Mouse (Mus musculus) R1 (cell line): ENCODE measurements around the gene Sucnr1.

ENCODE experiments used
- DNase-seq: peaks from one replicate; pipeline ENCODE4 v3.0.0-alpha.2; 2018; ENCODE audit warnings: low read depth, low spot score

Gene Sucnr1

GRCm38 (mm10) chr3:60081648-60082047 lies at the start of gene Sucnr1:
Gene Sucnr1 (plus strand): TSS chr3:60081869.
- DNase-seq: no peak

DNA sequence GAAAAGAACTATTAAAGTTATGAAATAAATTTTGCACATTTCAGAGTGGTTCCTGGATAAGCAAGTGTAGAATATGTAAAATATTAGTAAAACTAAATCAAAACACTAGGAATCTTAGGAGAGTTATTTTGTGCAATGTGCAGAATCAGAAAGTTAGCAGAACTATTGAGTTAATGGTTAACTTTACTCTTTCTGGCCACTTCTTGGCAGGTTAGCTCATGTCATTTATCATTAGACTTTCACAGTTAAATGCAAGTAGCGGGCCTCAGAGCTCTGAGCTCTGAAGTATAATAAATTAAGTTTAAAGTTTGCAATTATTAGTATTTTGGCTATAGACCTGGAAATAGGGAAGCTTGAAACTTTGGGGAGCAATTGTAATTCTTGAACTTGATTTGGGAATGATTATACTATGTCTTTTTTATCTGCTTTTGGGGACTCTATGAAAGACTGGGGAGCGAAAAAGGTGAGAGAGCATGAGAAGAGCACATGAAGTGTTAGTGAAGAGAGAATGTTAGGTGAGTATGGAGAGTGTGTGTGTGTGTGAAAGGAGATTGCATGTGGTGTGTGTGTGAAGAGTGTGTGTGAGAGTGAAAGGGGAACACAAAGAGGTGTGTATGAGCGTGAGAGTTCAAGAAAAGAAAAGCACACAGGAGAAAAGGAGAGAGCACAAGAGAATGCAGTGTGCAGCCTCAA lies 35.3 kb upstream of the Sucnr1 start:
- DNase-seq: no peak

DNA sequence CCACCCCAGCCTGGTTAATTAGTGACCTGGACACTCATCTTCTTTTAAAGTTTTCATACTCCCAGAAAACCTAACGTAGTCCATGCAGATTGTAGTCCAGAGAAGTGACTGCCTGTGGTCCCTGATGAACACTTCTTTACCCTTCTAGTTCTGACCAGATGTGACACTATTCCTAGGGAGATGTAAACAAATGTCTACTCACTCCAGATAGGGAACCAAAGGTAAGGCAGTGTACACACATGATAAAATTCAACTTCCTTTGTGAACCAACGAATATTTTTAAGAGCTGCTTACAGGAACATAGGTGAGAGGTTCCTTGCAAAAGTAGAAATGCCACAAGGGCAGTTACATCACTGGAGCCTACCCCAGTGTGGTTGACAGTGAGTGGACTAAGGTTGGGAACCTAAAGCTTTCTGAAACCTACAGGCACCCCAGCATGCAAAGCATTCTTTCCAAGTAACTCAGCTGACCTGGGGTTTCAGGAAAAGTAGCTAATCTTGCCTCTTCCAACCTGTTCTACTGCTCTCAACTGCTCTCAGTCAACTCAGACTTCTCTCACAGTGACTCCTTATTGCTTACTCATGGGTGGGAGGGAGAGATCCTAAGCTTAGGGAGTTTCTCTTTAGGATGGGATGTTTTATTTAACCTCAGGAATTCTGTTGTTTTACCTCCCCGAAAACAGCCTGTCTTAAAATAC lies 28.3 kb upstream of the Sucnr1 start:
- no peak for DNase-seq

DNA sequence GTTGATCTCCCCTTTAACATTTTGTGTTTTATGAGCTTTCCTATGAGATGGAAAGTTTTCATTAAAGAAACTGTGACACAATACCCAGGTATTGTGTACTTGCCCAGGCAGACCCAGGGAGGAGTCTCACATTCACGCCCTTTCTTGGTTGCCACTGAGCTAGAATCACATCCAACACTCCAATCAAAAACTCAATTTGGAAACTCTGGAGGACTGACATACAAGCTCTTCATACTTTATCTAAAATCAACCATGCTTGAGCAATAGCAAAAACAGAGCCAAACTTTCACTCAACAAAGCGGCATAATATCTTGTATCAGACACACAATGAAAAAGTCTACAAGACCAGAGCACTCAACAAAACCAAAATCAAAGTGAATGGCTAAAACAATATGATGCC lies 27.7 kb upstream of the Sucnr1 start:
- no peak for DNase-seq

DNA sequence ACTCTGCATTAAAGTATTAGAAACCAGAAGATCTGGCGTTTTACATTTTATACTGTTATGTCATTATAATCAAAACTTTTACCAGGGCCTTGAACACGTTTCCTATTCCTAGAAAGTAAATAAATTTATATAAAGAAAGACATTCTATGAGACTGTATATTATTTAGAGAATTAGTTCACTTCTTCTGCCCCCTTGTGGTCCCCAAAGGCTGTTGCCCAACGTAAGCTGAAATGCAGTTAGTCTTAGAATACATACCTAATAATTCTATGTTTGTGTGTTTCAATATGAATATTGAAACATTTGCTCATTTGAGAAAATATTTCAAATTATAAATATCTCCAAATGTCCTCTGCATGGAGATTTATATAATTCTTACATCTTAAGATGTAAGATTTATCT lies 25.2 kb upstream of the Sucnr1 start:
- DNase-seq: peak; percentile 18

DNA sequence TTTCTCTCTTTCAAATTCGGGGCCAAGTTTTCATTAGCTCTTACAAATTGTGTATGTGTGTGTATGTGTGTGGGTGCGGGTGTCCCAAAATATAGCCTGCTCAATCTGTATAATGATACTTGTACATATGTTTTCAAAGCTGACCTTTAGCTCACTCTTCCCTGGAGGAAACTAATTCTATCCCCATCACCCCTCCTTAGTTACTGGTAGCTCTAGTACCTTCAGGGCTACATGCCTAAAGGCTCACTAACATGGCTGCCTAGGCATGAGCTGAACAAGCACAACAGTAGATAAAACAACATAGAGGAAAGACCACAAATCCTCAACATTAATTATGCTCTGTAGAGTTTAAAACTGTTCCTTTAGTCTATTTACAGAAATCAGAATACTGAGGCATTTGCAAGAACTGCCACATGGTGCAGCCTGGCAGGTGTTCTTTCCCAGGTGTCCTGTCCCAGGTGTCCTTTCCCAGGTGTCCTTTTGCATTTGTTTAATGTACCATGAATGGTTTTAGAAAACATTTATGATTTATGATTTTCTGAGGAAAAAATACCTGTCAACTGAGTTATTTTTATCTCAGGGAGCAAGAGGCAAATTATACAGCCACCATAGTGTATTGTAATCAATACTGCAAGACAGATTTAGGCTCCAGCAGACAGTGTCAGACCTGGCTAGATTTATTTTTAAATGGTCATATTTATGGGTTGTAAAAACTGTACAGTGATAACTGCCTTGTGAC lies 24.4 kb upstream of the Sucnr1 start:
- DNase-seq: no peak

- no peak for DNase-seq
These were observed 23.9 kb upstream of the Sucnr1 start for GRCm38 (mm10) chr3:60057809-60058082.

DNA sequence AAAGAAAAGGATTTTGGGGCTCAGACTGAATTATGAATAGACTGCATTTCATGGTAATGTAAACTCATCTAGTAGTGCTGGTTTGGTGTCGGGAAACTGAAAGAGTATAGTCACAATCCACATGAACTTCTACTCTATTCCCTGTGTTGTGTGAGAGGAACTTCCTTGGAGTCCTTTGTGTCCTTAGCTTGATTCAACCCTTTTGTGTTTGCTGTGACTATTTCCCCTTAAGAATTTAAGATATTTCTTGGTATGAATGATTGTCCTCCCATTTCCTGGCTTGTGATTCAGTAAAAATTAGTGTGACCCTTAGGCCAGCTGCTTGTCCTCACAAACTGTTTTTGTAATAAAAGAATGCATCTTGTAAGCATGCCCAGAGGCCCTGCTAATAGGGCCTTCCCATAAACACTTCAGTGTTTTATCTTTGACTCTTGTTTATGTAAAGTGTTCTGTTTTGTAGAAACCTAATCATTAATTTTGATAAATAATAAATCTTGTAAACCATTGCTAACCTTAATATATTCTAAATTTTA lies 2.7 kb upstream of the Sucnr1 start:
- no peak for DNase-seq

DNA sequence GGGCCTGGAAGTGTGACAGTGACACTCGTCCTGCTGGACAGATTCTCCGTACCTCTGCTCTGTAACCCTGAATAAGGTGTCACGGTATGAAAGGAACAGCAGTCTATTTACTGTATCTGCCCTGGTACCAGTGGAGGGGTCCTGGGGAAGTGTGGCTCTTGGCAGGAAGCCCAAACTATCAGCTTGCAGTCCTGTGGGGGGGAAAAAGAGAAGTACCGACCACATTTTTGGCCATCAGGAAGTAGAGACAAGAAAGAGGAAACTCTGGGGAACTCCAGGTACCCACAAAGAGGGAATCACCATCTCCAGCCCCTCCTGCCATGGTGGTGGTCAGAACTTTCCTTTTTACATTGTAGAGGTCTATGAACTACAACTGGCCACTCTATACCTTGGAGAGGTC lies 1.1 kb upstream of the Sucnr1 start:
- DNase-seq: no peak

DNA sequence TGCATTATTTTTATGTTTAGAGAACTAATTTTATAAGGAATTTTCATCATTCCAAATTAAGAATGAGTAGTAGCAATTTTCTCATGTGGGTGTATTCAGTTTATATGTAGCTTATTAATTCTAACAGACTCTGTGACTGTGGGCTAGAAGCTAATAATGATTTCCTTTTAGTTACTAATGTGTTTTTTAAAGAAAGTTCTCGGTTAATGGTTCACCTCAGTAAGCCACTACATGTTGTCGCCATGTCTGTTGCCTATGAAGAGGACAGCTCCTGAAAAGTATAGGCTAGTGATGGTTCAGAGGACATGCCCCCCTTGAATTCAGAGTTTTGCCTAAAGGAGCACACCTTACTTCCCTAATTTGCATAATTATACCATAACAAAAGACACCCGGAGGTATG lies 1.1 kb downstream of the Sucnr1 start:
- DNase-seq: no peak

DNA sequence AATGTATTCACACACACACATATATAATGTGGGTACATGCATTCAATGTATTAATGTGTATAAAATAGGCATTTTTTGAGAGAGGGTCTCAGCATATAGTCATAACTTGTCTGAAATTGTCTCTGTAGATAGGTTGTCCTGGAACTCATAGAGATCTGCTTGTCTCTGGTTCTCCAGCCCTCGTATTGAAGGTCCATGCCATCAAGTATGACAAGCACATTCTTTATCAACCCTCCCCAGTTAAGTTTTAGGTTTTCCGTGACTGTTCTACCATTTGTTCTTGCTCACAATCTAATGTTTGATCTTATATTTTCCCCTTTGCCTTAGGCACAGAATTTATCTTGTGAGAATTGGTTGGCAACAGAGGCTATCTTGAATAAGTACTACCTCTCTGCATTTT lies 4.1 kb downstream of the Sucnr1 start:
- DNase-seq: no peak

GRCm38 (mm10) chr3:60091321-60091720 lies 9.7 kb downstream of the Sucnr1 start:
- no peak for DNase-seq

DNA sequence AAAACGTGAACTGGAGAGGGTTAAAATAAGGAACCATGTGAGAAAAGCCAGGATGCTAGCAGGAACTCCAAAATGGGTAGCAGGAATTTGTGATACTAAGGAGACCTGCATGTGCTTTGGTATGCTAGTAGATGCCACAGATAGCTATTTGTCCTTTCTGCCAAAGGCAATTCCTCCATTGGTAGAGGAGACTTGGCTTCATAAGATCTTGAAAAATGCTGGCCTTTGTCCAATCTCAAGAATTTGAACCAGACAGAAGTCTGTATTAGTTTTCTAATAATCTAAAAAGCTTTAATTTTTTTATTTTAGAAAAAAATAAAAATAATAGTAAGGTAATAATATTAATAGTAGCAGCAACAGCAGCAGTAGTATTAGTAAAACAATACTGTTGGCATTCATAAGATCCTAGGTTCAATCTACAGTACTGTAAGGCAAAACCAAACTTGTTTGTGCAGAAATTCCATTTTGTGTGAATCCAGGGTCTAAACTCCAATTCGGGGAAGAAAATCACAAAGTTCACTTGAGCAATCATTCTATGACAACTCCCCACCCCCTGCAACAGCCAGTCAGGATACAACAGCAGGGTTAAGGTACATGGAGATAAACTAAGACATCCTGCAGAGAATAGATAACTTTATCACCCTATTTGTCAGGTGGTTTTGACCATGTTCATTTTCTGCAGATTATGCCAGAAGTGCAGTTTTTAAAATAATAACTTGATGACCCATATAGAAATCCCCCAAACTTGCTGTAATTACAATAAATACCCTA lies 12.9 kb downstream of the Sucnr1 start:
- no peak for DNase-seq

DNA sequence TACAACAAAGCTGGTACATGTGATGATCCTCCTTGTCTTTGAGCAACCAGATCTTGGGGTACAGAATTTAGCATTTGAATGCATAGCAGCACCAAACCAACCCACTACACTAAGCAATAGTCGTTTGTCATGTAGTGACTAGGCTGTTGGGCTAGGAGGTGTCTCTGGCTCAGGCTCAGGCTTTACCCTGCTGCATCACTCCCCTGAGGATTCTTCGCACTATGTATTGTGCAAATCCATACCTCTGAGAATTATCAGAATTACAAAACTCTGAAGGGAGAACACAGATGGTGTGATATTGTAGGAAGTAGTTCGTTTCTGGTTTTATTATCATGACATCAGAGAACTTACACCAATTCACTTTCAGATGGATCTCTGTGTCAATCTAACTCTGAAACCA lies 15.3 kb downstream of the Sucnr1 start:
- no peak for DNase-seq

GRCm38 (mm10) chr3:60097485-60097884 lies 15.8 kb downstream of the Sucnr1 start:
- no peak for DNase-seq

DNA sequence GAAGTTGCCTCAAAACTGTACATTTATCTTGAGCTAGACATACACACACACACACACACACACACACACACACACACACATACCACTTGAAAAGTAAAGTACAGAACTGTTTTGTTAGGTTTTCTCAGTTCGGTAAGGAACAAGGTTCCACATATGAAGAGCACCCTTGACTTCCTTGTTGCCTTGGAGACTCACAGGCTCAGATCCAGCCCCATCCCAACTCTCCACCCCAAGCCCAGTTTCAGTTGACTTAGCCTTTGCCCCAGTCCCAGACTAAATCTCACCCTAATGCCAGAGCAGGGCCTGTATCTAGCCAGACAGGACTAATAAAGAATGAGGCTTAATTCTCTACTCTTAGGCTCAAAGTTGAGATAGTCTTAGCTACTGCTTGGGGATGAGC lies 16.9 kb downstream of the Sucnr1 start:
- DNase-seq: peak; percentile 6

GRCm38 (mm10) chr3:60104462-60105109 lies 22.9 kb downstream of the Sucnr1 start:
- DNase-seq: no peak

DNA sequence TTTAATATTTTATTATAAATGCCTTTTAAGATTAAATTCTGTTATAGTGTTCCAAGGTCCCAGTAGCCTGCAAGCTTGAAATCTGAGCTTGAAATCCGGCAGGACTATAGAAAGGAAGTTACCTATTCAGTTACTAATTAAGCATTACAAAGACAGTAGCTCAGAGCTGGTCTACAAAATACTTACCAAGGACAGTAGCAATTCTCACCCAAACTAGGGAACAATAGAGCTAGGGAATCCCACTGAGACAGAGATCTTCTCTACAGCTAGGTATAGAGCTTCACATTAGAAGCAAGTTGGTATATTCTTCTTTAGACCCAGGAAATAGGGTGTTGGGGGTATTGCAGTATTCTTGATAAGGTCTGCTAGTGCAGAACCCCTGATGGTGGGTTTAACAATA lies 24.8 kb downstream of the Sucnr1 start:
- peak; percentile 88 for DNase-seq

GRCm38 (mm10) chr3:60107736-60108135 lies 26.1 kb downstream of the Sucnr1 start:
- DNase-seq: no peak

DNA sequence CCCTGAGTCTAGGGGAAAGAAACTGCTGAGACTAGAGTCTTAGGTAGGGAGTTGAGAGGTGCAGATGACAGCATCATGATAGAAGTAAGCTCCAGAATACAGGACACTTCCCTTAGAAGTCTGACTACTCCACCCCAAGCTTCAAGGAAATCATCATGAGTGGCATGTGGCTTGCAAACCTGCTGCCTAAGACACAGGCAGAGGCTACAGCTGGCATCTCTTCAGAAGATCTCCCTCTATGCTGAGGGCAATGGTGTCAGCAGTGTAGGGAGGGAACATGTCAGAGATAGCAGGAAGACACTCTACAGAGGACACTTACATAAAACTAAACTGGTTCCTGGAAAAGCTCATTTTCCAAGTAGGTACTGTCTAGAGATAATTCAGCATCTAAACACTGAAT lies 27.1 kb downstream of the Sucnr1 start:
- DNase-seq: no peak

DNA sequence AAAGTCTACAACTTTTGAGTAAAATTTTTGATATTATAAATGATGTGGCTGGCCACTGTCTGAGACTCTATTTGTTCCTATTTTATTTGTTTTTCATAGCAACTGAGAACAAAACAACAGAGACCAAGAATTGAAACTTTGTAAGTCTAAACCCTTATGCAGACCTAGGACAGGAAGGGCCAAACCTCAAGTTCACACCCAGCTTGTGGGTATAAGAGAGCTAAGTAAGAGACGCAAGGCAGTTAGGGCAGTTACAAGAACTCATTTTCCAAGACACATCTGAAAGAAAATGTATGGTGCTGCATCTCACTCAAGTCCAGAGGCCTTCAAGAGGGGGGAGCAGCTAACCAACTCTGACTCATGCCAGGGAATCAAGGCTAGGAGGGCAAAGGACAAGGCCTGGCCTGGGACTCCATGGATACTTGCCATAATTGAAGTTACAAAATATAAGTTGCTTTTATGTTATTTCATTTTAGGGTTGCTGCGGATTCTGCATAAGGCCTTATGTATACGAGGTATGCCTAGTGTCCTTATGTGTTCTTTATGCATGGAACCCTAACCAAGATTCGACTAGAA lies 29.6 kb downstream of the Sucnr1 start:
- DNase-seq: no peak
